Mouse (Mus musculus): Measurements from ENCODE around the gene Znhit6. TPM values are rescaled to one million over a fixed set of nuclear protein-coding genes. Genes with fewer than 3 reads are reported as not detected.

The Znhit6 gene
- total and polyA plus RNA-seq, 3 experiments: 10.5 to 43.0 (median 40.5) TPM

- Histone ChIP-seq H3K4me3 (ENCODE audit: low read depth, low read length) (no peak overlapping the region), H3K9me3 (replicated peaks) (no peaks in the 10 kb centered on the region), H3K27me3 (ENCODE audit: insufficient read depth, low read length) (no peaks in the 10 kb centered on the region), H3K4me1 (ENCODE audit: insufficient read depth, low read depth, low read length) (no peaks in the 10 kb centered on the region), H3K36me3 (replicated peaks) (no peaks in the 10 kb centered on the region)
- ATAC-seq (ENCODE audit: extremely low read depth, insufficient number of reproducible peaks, low FRiP score, poor library complexity, severe bottlenecking) (no peak), DNase-seq (ENCODE audit: low spot score) (no peak)
- no peak for TF ChIP-seq GATA1 (IDR thresholded peaks at IDR 0.05; ENCODE audit: borderline replicate concordance, low read length)
- TF ChIP-seq GATA2 (IDR thresholded peaks at IDR 0.05; ENCODE audit: borderline replicate concordance, low read depth, low read length): no peak
Measured at GRCm38 (mm10) chr3:145624786-145625185, 48.8 kb downstream of the Znhit6 start.

DNA sequence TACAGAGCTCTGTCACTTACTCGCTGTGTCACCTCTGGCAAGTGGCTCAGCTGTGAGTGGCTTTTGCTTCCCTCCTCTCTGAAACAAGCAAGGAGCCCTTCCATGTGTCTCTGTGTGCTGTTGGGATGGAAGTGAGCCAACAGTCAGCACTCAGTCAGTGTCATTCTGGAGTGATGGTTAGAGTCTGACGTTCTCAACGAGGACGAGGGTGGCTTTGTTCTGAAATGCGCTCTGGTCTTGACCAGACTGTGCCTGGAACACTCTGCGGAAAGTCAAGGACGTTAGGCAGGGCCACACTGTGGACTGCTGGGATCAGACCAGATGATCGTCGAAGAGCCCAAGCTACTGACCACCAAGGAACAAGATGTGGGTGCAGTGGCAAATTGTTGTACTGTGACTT is 49.5 kb downstream of the Znhit6 start:
- no peak for ATAC-seq (ENCODE audit: extremely low read depth, insufficient number of reproducible peaks, low FRiP score, poor library complexity, severe bottlenecking)
- Histone ChIP-seq H3K27me3 (ENCODE audit: insufficient read depth, low read length) (no peaks in the 10 kb centered on the region), H3K4me1 (ENCODE audit: insufficient read depth, low read depth, low read length) (no peaks in the 10 kb centered on the region), H3K36me3 (replicated peaks) (no peaks in the 10 kb centered on the region), H3K9me3 (replicated peaks) (0 out of 2 replicates have a peak, but pooled peaks cover 2% of the 10 kb centered on the region), H3K4me3 (ENCODE audit: low read depth, low read length) (no peak overlapping the region)
- DNase-seq (ENCODE audit: low spot score): no peak
- TF ChIP-seq GATA1 (IDR thresholded peaks at IDR 0.05; ENCODE audit: borderline replicate concordance, low read length): no peak
- TF ChIP-seq GATA2 (IDR thresholded peaks at IDR 0.05; ENCODE audit: borderline replicate concordance, low read depth, low read length): no peak
- no peak for TF ChIP-seq TAL1 (conservative IDR thresholded peaks at IDR 0.05; ENCODE audit: low read depth, low read length)
- no peak for TF ChIP-seq CTCF (IDR thresholded peaks at IDR 0.05; ENCODE audit: low read depth, low read length)
- TF ChIP-seq POLR2AphosphoS5 (IDR thresholded peaks at IDR 0.05; ENCODE audit: insufficient replicate concordance, low read depth, low read length): no peak

DNA sequence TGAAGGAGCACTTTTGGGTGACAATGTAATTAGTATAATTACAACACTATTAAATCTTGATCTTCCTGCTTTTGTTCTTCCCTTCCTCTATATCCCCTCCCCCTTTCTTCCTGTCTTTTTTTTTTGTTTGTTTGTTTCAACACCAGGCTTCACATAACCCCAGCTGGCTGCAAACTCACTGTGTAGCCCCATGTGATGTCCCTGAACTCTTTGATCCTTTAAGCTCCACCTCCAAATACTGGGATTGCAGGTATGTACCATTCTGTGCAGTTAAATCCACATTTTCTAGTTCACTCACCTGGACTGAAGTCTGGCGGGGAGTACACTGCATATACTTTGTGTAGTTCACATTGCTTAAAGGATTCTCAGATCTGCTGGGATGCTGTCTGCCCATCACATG is 50.1 kb downstream of the Znhit6 start:
- no peak overlapping the region for H3K4me3 ChIP-seq (ENCODE audit: low read depth, low read length)
- no peak for ATAC-seq (ENCODE audit: extremely low read depth, insufficient number of reproducible peaks, low FRiP score, poor library complexity, severe bottlenecking)

DNA sequence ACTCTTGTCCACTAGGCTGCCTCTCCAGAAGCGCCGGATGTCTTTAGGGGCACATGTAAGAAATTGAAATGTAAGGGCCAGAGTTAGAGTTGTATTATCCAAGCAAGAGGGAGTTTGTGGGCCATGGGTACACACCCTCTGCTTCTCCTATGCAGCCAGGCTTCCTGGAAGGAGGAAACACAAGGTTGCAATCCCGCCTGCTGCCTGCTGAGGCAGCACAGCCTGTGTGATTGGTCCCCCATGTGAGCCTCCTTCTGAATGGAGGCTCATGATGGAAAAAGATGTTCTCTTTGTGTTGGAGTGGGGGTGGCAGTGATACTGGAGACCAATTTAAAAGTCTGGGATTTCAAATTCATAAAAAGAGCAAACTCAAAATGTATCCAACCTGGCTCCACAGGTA is 51.8 kb downstream of the Znhit6 start:
- Histone ChIP-seq H3K36me3 (replicated peaks) (no peaks in the 10 kb centered on the region), H3K9me3 (replicated peaks) (peaks cover 11% of the 10 kb centered on the region)
- ATAC-seq (ENCODE audit: extremely low read depth, insufficient number of reproducible peaks, low FRiP score, poor library complexity, severe bottlenecking): peak; percentile 22; the same call in 1 of the 2 replicates

More for the DNA sequence above, 50.1 kb downstream of the Znhit6 start:
- no peaks in the 10 kb centered on the region for H3K27me3 ChIP-seq (ENCODE audit: insufficient read depth, low read length)
- no peaks in the 10 kb centered on the region for H3K4me1 ChIP-seq (ENCODE audit: insufficient read depth, low read depth, low read length)
- no peaks in the 10 kb centered on the region for H3K36me3 ChIP-seq (replicated peaks)
- H3K9me3 ChIP-seq (replicated peaks): 0 out of 2 replicates have a peak, but pooled peaks cover 2% of the 10 kb centered on the region
- DNase-seq (ENCODE audit: low spot score): no peak
- TF ChIP-seq GATA1 (IDR thresholded peaks at IDR 0.05; ENCODE audit: borderline replicate concordance, low read length) (no peak), TAL1 (conservative IDR thresholded peaks at IDR 0.05; ENCODE audit: low read depth, low read length) (no peak), CTCF (IDR thresholded peaks at IDR 0.05; ENCODE audit: low read depth, low read length) (no peak), POLR2AphosphoS5 (IDR thresholded peaks at IDR 0.05; ENCODE audit: insufficient replicate concordance, low read depth, low read length) (no peak), GATA2 (IDR thresholded peaks at IDR 0.05; ENCODE audit: borderline replicate concordance, low read depth, low read length) (no peak)

DNA sequence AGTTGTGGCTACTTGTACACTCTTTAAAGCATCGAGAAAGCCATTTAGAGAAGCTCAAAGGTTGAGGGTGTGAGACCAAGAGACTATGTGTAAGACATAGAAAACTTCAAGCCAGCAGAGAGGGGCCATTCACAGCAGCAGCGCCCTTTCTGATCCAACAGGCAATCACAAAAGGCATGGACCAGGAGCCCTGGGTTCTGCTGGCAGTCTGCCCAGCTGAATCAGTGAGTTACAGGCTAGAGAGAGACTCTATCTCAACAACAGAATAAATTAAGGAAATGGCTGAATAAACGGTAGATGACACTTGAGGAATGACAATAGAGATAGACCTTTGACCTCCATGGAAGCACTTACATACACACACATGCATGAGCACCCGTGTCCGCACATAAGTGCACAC is 52.6 kb downstream of the Znhit6 start:
- DNase-seq (ENCODE audit: low spot score) (no peak), ATAC-seq (ENCODE audit: extremely low read depth, insufficient number of reproducible peaks, low FRiP score, poor library complexity, severe bottlenecking) (no peak)
- TF ChIP-seq GATA2 (IDR thresholded peaks at IDR 0.05; ENCODE audit: borderline replicate concordance, low read depth, low read length) (no peak), TAL1 (conservative IDR thresholded peaks at IDR 0.05; ENCODE audit: low read depth, low read length) (no peak)
- Histone ChIP-seq H3K4me3 (ENCODE audit: low read depth, low read length) (no peak overlapping the region), H3K9me3 (replicated peaks) (peaks cover 16% of the 10 kb centered on the region), H3K27me3 (ENCODE audit: insufficient read depth, low read length) (no peaks in the 10 kb centered on the region; the same call in 1 of the 2 replicates), H3K36me3 (replicated peaks) (no peaks in the 10 kb centered on the region), H3K4me1 (ENCODE audit: insufficient read depth, low read depth, low read length) (no peaks in the 10 kb centered on the region)

More for the DNA sequence above, 51.8 kb downstream of the Znhit6 start:
- Histone ChIP-seq H3K4me3 (ENCODE audit: low read depth, low read length) (no peak overlapping the region), H3K4me1 (ENCODE audit: insufficient read depth, low read depth, low read length) (no peaks in the 10 kb centered on the region), H3K27me3 (ENCODE audit: insufficient read depth, low read length) (no peaks in the 10 kb centered on the region; the same call in 1 of the 2 replicates)
- TF ChIP-seq CTCF (IDR thresholded peaks at IDR 0.05; ENCODE audit: low read depth, low read length): no peak
- TF ChIP-seq GATA2 (IDR thresholded peaks at IDR 0.05; ENCODE audit: borderline replicate concordance, low read depth, low read length): no peak
- no peak for DNase-seq (ENCODE audit: low spot score)

DNA sequence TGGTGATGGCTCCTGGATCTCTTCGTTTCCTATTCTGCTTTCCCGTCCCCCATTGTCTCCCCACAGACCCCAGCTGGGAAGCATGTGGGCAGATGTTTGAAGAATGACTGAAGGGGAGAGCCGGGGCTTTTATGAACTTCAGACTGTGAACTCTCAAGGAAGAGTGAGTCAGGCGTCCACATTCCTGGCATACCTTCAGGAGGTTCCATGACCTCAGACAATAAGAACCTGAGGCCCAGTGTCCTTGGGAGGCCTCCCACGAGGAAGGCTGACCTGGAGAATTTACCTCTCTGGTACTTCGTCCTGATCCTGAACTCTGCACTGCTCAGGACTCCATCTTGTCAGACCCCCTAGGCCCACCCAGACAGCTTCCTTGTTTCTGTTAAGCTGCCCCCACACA is 56.9 kb downstream of the Znhit6 start:
- Histone ChIP-seq H3K4me1 (ENCODE audit: insufficient read depth, low read depth, low read length) (no peaks in the 10 kb centered on the region), H3K4me3 (ENCODE audit: low read depth, low read length) (no peak overlapping the region), H3K9me3 (replicated peaks) (peaks cover 31% of the 10 kb centered on the region), H3K36me3 (replicated peaks) (no peaks in the 10 kb centered on the region), H3K27me3 (ENCODE audit: insufficient read depth, low read length) (no peaks in the 10 kb centered on the region; the same call in 1 of the 2 replicates)
- no peak for ATAC-seq (ENCODE audit: extremely low read depth, insufficient number of reproducible peaks, low FRiP score, poor library complexity, severe bottlenecking)
- DNase-seq (ENCODE audit: low spot score): no peak
- TF ChIP-seq CTCF (IDR thresholded peaks at IDR 0.05; ENCODE audit: low read depth, low read length) (no peak), GATA1 (IDR thresholded peaks at IDR 0.05; ENCODE audit: borderline replicate concordance, low read length) (no peak), TAL1 (conservative IDR thresholded peaks at IDR 0.05; ENCODE audit: low read depth, low read length) (no peak), POLR2AphosphoS5 (IDR thresholded peaks at IDR 0.05; ENCODE audit: insufficient replicate concordance, low read depth, low read length) (no peak), GATA2 (IDR thresholded peaks at IDR 0.05; ENCODE audit: borderline replicate concordance, low read depth, low read length) (no peak)
